Mouse (Mus musculus) gastrocnemius, postnatal 36 days (tissue): ENCODE data around the gene Gm14403. TPM values are rescaled to one million over a fixed set of nuclear protein-coding genes. Genes with fewer than 3 reads are reported as not detected.
"Not testable (repeated sequence)": the region's sequence is repeated elsewhere in the genome, so short reads cannot be mapped to it uniquely, and the experiment has no call there.

Source experiments
- DNase-seq, 2 experiments: peaks; one replicate each; pipeline ENCODE4 v3.0.0; 2022
- intact Hi-C: fragments of 180-260 bp; cut with DNase I; formaldehyde crosslinking; loops from one replicate; pipeline ENCODE4 v1.15.1; 2025
- total RNA-seq, 2 experiments: library from RNA; stranded (reverse); gene quantifications; 2 replicates each; pipeline ENCODE4 v1.2.3; 2021

The Gm14403 gene
- total RNA-seq, 2 experiments from 2014 or later = 17.5 to 28.2 TPM

- intact Hi-C loops = loop anchor here (10.0 kb wide), 1 partner anchor 103 kb away; no protein-coding TSS in a partner anchor
- not testable (repeated sequence) for DNase-seq
Measured at GRCm38 (mm10) chr2:177537717-177538116, 39.7 kb downstream of the Gm14403 start.

- DNase-seq, intact Hi-C loops: not testable (repeated sequence)
Measured at GRCm38 (mm10) chr2:177555261-177555660, 57.2 kb downstream of the Gm14403 start.

Other genes with a start within 250 kb of the Gm14403 start
- 1 to 10 TPM in 1 of 2 experiments, under 1 TPM in 1; 0.74 to 1.0 TPM for gene Gm14409, start 231.2 kb upstream of the Gm14403 start, total RNA-seq
- gene Gm14412, start 173.9 kb upstream of the Gm14403 start, total RNA-seq = 1 to 10 TPM; 1.6 TPM
- gene Gm14418, start 99.9 kb upstream of the Gm14403 start, total RNA-seq = 10 to 100 TPM in 1 of 2 experiments, 1 to 10 TPM in 1; 9.7 to 11.0 TPM
- 10 to 100 TPM; 29.9 to 35.6 TPM for gene Zfp970, start 33.5 kb upstream of the Gm14403 start, total RNA-seq
- not detected for gene Gm14406, start 80.0 kb downstream of the Gm14403 start, total RNA-seq